Mouse (Mus musculus) gastrocnemius, adult 8-10 months (tissue): ENCODE measurements at regions not wholly inside any gene's neighbourhood (a gene's known extent, or its start where the extent isn't known, plus 50 kb on each side); places are given as distances from the start of the nearest gene placed in this dataset.

Source experiments
- DNase-seq, 2 experiments: peaks; one replicate each; pipeline ENCODE4 v3.0.0; 2022; ENCODE audit warnings: low spot score in 2 of 2

DNA sequence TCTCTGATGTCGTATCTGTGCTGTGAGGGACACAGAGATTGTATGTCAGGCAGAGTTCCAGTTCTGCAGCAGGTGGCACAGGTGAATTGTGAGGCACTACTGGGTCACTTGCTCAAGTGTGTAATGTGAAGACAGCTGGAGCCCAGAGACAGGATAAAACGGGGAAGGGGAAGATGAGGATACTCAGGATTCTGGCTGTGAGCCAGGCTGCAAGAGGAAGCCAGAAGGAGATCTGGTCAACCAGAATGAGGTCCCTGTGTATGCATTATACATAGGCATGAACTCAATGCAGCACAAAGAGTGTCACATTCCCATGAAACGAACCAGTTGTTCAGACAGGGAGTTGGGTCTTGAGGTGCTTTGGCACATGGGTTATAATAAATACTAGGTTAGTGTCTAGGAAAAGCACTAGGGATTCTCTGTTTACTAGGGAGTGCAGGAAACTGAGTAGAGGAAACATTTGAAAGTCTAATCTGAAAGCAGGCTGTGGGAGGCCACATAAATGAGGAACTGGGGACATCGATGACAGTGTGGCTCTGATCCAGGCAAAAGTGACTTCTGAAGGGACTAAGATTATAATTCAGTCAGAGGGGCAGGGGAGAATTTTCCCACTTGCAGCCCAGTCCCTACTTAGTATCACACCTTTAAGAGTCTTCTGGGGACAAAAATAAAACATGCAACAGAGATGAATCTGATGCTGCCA is 109.9 kb upstream of the Rxfp2 start:
- DNase-seq: no peak

DNA sequence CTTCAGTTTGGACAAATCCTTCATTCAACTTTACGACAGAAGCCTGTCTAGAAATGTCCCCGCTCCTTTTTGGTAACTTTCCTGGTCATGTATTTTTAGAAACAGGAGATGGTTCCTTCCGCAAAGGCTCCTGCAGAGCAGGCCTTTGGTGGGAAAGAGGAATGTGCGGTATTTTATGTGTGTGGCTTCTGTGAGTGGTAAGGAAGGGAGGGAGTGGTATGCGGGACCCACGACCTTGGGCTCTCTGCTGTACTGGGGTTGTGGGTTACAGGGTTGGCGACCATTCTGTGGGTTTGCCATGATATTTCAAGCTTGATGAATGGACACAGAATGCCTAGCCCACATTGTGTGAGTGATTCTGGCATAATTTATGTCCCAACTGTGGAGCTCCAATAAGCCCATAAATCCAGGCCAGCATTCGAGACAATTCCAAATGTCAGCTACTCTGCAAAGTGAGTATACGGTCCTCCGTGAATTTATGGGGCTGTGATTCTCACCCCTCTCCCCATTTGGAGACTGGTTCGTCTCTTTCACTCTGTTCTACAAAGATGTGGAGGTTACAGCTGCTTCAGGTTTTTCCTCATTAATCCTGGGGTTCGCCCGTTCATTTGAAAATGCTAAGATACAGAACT is 109.3 kb upstream of the Rxfp2 start:
- DNase-seq: no peak

DNA sequence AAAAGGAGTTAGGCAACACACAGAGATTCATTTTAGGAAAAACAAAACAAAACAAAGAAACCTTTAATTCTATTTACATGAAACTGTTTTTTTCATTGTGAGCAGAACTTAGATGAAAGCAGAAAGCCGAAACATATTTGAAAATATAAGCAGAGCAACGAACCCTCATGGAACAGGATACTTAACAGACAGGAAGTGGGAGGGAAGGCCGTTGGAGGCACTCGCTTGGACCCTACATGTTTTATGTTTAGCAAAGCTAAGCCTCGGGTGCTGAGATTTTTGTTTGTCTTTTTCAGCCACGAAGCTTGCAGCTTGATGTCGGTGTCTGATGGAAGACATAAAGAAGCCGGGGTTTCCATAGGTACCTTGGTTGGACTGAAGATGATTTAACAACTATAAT is 108.5 kb upstream of the Rxfp2 start:
- DNase-seq: no peak

DNA sequence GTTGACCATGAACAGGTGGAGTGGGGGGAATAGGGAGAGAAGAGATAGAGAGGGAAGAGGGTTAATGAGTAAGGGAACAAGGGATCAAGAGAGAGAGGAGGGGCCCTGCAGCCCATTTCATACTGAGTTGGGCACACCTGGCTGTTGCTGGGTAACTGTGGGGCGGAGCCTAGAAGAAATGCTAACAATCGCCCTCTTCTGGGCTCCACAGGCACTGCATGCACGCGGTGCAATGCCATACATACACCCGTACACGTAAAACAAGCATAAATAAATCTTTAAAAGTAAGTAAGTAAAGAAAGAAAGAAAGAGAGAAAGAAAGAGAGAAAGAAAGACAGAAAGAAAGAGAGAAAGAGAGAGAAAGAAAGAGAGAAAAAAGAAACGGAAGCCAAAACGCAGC is 106.5 kb upstream of the Rxfp2 start:
- no peak for DNase-seq

DNA sequence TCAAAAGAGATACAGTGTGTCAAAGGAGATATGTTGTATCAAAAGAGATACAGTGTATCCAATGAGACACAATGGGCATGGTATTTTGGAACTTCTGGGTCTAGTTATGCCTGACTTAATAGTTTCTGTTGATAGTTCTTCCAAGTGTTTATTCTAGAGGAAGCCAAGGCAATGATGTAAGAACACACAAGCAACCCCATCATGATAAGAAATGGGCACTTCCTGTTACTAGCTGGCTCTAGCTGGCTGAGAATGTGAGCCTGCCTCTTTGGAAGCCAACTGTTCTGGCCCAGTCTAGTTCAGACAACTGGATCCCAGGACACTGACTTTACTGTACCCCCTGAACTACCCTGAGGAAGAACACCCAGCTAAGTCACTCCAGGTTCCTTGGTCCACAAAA is 102.7 kb upstream of the Rxfp2 start:
- DNase-seq: no peak

DNA sequence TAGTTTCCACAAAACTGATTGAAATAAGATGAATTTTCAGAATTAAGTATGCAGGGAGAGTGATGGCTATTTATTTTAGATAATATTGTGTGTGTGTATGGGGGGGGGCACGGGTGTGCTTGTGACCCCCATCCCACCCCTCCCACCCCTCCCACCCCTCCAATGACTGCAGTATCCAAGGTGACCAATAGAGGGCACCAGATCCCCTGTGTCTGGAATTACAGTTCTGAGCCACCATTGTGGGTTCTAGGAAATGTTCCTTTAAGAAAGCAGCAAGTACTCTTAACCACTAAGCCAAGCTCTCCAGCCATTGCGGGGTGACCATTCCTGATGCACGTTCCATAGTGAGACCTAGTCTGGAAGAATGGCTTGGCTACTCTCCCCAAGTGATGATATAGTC is 101.1 kb upstream of the Rxfp2 start:
- no peak for DNase-seq

DNA sequence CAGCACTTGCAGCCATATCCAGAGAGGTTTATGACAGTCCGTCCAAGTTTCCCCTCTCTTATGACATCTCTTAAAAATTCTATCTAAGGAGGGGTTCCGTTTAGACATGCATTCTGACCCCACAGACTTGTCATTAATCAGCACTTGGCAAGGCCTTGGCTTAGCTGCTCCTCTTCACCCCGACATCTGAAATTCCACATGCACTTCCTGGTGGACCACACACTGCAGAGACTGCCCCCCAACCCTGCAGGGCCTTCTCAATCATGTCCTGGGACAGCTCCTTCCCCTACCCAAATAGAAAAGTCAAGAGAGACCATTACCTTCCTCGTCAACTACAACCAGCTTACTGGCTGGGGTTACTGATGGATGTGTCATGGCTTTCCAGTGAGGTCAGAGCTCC is 99.4 kb upstream of the Rxfp2 start:
- no peak for DNase-seq

DNA sequence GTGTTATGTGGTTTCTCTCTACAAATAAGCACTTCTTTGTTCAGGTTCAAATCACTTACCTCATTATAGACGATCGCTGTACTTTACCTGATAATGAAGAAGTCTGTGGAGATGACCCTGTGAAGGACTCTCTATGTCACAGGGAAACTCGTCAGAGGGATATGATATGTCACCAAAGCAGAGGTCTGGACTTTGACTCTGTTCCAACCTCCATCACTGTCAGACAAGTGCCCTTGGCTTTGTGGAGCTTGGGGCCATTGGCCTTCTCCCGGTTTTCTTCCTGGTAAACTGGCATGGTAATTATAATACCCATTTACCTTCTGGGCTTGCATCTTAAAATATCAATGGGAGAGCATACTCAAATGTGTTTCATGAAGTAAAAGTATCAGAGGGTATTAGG is 98.1 kb upstream of the Rxfp2 start:
- no peak for DNase-seq

DNA sequence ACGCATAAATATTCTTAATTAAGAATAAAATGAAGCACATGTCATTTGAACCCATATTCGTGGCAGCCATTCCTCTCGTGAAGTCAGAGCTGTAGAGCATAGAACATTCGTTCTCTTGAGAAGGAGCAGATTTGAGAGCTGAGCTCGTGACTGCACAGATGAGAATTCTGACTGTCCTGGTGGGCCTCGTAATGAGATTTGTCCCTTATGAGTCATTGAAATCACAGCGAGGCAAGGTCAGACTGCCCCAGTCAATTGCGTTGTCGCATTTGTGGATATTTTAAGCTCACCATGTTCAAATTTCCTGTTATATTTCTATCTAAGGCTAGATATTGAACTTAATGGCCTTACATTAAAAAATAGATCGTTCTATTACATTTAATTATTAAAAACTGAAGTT is 94.0 kb upstream of the Rxfp2 start:
- no peak for DNase-seq

DNA sequence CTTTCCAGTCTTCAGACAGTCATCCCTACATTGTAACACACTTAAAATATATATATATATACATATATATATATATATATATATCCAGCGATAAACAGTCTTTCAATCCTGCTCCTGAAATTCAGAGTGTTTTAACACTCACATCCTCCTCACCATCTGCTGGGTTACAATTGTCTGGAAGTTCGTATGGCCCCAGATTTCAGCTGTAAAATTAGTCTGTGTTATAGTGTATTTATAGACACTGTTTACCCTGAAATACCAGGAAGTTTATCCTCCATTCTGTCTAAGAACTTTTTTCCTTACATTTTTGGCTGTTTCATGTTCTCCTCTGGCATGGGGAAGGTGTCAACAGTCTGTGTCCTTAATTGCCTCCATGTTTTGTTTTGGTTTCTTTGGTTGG is 91.7 kb upstream of the Rxfp2 start:
- no peak for DNase-seq

DNA sequence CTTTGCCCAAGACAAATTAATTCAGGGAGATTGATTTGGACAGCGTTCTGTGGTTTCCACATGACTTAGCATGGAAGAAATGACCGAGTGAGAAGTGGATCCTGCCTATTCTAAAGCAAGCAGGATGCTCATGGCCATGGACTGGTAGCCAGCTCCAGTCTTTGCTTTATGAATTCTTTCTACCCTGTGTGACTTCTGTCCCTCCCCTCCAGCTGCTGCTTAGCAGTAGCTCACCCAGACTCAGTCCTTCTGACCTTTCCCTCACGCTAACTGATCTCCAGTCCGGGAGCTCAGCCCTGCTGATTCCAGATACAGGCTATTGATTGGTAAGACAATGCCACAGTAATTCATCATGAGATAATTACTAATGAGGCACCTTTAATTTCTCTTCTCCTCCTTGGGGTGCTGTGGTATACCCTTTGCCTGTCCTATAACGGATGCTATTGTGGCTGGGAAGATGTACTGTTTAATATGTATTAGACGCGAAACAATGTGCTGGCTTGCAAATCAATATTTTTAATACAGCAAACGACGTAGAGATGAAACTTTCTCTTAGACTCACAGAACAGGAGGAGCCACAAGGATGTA is 86.8 kb upstream of the Rxfp2 start:
- DNase-seq: no peak

DNA sequence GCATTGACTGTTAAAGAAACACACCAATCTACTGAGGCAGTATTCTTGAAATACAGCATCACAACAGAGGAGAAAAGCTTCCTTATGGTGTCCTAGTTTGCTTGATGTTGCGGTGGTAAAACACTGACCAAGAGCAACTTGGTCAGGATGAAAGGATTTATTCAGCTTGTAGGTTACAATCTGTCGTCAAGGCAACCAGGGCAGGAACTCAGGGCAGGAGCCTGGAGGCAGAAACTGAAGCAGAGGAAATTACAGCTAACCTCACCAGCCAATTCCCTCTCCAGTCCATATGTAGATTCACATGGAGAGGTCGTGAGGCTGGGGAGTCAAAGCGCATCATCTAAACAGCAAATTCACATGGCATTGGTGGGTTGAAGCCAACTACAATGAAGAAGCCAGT is 86.3 kb upstream of the Rxfp2 start:
- DNase-seq: no peak

DNA sequence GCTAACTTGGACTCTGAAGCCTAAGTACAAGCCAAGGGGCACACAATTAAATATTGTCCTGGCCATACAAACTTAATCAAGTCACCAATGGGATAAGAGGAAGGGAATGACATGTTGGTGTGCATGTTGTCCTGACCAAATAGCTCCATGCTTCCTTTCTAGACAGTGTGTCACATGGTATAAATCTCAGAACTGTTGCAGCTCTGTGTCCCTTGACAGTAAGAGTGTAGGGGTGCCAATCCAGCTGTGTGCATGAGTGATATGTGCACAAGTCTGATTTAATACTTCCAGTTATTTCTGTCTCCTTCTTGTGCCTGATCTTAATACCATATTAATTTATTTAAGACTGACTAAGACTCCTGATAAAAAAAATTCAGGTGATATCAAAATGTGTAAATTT is 72.8 kb upstream of the Rxfp2 start:
- DNase-seq: no peak

DNA sequence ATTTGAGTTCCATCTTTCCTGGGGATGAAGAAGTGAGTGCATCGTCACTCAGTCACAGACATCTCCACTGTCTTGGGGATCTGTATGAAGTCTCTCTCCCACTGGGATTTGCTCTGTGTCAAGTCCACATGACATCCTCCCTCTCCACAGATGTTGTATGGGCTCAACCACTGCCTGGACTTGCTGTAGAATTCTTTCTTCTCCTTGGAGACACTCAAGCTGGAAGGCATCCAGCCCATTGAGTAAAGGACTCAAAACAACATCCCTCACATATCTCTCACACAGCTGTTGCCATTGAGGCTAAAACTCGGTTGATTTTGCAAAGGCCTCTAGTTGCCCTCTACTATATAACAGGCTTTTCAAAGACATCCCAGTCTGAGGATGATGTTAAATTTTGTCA is 71.0 kb upstream of the Rxfp2 start:
- peak in 1 of 2 experiments; percentile 9 for DNase-seq

DNA sequence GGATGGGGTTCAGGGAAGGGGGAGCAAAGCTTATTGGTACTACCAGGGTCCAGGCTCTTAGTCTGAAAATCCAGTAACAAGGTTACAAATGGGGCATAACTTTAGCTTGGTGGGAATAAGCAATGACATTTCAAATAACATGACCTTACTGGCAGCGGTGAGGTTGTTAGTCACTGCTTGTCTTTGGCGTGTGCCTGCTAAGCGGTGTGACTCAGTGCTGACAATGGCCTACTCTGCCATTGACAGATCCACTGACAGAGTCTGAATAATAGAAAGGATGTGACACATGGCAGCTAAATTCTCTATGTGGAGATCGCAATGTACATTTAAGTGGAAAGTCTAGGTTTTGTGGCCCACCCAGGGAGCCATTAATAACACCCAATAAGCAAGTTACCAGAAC is 61.5 kb upstream of the Rxfp2 start:
- DNase-seq: no peak

DNA sequence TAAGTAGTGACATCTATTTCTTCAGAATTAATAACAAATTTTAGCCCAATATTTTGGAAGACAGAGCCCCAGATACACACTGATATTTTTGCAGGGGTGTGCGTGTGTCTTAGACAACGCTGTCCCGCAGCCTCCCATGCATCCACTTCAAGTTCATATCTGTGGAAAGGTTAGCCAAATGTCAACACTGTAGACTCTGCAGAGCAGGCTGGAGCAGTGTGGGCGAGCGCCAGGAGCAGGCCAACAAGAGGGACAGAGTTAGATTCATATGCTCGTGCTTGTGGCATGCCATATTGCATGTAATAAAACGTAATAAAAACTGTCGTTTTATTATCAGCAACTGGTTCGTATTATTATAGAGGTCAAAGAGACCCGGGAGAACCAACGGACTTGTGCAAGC is 57.3 kb upstream of the Rxfp2 start:
- DNase-seq: no peak

DNA sequence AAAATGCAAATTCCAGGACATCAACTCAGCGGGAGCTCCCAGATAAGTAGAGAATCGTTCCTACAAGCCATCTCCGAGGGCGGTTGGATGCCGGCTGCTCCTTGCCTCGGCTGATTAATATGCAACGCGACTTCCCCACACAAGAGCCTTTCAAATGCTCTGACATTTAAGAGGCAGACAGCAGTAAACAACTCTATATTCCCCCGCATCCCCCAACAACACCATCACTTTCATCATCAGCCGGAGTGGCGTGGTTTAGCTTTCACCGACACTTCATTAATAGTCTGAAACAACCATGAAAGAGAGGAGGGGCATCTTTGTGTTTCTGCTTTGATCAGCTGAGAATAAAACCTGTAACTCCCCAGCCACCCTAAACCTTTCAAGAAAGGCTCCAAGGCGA is 53.7 kb upstream of the Rxfp2 start:
- DNase-seq: no peak
